Mouse (Mus musculus) bone marrow macrophage, adult 2 months (primary cell): ENCODE data around the gene Thsd4.

Source experiments
- CTCF ChIP-seq: IDR thresholded peaks from 2 replicates; pipeline ENCODE4 v1.5.1; 2012; ENCODE audit warnings: low read depth, mild to moderate bottlenecking, low read length, moderate library complexity
- POLR2A ChIP-seq: IDR thresholded peaks from 2 replicates; pipeline ENCODE4 v1.6.1; 2012; ENCODE audit warnings: mild to moderate bottlenecking, low read depth, low read length, borderline replicate concordance

- no peak for TF ChIP-seq CTCF
- no peak for TF ChIP-seq POLR2A
These were observed 205.3 kb downstream of the Thsd4 start for GRCm38 (mm10) chr9:60316510-60316909.
